Mouse (Mus musculus): ENCODE data around the gene Gal3st2. TPM values are rescaled to one million over a fixed set of nuclear protein-coding genes. Genes with fewer than 3 reads are reported as not detected.
A peak's percentile ranks its signal among the peaks of the same experiment; 100 is the strongest.
"Not testable (repeated sequence)": the region's sequence is repeated elsewhere in the genome, so short reads cannot be mapped to it uniquely, and the experiment has no call there.

Gal3st2 gene
- total and polyA plus RNA-seq, 2 experiments from 2014 or later = not detected

- H3K27me3 ChIP-seq (ENCODE audit: control insufficient read depth, insufficient read depth, low read length); H3K9ac ChIP-seq (replicated peaks; ENCODE audit: low read depth, low read length); H3K4me1 ChIP-seq (ENCODE audit: control insufficient read depth, insufficient read depth); H3K4me3 ChIP-seq (ENCODE audit: low read depth, low read length); H3K27ac ChIP-seq (ENCODE audit: low read depth); H3K4me2 ChIP-seq (ENCODE audit: low read depth, low read length); DNase-seq (ENCODE audit: low spot score); H3K36me3 ChIP-seq (replicated peaks; ENCODE audit: control insufficient read depth, insufficient read depth, low read length); H3K9me3 ChIP-seq (replicated peaks; ENCODE audit: control insufficient read depth, low read length): not testable (repeated sequence)
- WGBS = 11% methylated on average over 1 of the region's 5 CpGs
- ATAC-seq (ENCODE audit: insufficient read depth, low read depth) = 0 out of 2 replicates have a peak, but pooled peaks have one; percentile 37
Measured at GRCm38 (mm10) chr1:93901291-93901690, 40.2 kb downstream of the Gal3st2 start.

DNA sequence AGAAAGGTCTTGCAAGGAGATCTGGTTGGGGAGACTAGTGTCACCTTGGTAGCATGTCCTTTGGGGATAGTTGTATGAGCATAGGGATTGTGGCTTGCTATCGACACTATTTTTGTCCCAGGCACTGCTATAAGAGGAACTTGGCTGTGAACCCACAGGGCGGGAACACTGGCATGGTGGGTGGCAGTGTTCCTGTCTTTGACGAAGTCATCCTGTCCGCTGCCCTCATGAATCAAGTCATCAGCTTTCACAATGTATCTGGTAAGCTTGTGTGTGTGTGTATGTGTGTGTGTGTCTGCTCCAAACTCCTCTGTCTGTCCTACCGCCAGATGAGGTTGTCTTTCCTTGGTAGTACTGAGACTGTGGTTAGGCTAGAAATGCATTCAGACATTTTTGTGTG lies 45.6 kb downstream of the Gal3st2 start:
- H3K4me3 ChIP-seq (ENCODE audit: low read depth, low read length); H3K4me1 ChIP-seq (ENCODE audit: control insufficient read depth, insufficient read depth); H3K4me2 ChIP-seq (ENCODE audit: low read depth, low read length); H3K9ac ChIP-seq (replicated peaks; ENCODE audit: low read depth, low read length); H3K27me3 ChIP-seq (ENCODE audit: control insufficient read depth, insufficient read depth, low read length); H3K27ac ChIP-seq (ENCODE audit: low read depth); H3K9me3 ChIP-seq (replicated peaks; ENCODE audit: control insufficient read depth, low read length); H3K36me3 ChIP-seq (replicated peaks; ENCODE audit: control insufficient read depth, insufficient read depth, low read length); DNase-seq (ENCODE audit: low spot score): not testable (repeated sequence)
- peak; percentile 79 for ATAC-seq (ENCODE audit: insufficient read depth, low read depth)
- WGBS = 35% methylated on average over 2 of the region's 5 CpGs

- H3K27ac ChIP-seq (ENCODE audit: low read depth); ATAC-seq (ENCODE audit: insufficient read depth, low read depth); H3K9ac ChIP-seq (replicated peaks; ENCODE audit: low read depth, low read length); H3K27me3 ChIP-seq (ENCODE audit: control insufficient read depth, insufficient read depth, low read length); H3K4me3 ChIP-seq (ENCODE audit: low read depth, low read length); H3K9me3 ChIP-seq (replicated peaks; ENCODE audit: control insufficient read depth, low read length); H3K4me1 ChIP-seq (ENCODE audit: control insufficient read depth, insufficient read depth); H3K36me3 ChIP-seq (replicated peaks; ENCODE audit: control insufficient read depth, insufficient read depth, low read length); DNase-seq (ENCODE audit: low spot score); H3K4me2 ChIP-seq (ENCODE audit: low read depth, low read length): not testable (repeated sequence)
- WGBS = no CpG with 5 or more reads among the region's 11 CpGs
Measured at GRCm38 (mm10) chr1:93908977-93909586, 48.0 kb downstream of the Gal3st2 start.

- H3K9me3 ChIP-seq (replicated peaks; ENCODE audit: control insufficient read depth, low read length); H3K4me2 ChIP-seq (ENCODE audit: low read depth, low read length); H3K9ac ChIP-seq (replicated peaks; ENCODE audit: low read depth, low read length); H3K36me3 ChIP-seq (replicated peaks; ENCODE audit: control insufficient read depth, insufficient read depth, low read length); H3K4me1 ChIP-seq (ENCODE audit: control insufficient read depth, insufficient read depth); H3K27me3 ChIP-seq (ENCODE audit: control insufficient read depth, insufficient read depth, low read length); H3K27ac ChIP-seq (ENCODE audit: low read depth); DNase-seq (ENCODE audit: low spot score); H3K4me3 ChIP-seq (ENCODE audit: low read depth, low read length): not testable (repeated sequence)
- peak; percentile 46; the same call in 1 of the 2 replicates for ATAC-seq (ENCODE audit: insufficient read depth, low read depth)
- no CpG with 5 or more reads among the region's 2 CpGs for WGBS
Measured at GRCm38 (mm10) chr1:93911877-93912276, 50.8 kb downstream of the Gal3st2 start.

DNA sequence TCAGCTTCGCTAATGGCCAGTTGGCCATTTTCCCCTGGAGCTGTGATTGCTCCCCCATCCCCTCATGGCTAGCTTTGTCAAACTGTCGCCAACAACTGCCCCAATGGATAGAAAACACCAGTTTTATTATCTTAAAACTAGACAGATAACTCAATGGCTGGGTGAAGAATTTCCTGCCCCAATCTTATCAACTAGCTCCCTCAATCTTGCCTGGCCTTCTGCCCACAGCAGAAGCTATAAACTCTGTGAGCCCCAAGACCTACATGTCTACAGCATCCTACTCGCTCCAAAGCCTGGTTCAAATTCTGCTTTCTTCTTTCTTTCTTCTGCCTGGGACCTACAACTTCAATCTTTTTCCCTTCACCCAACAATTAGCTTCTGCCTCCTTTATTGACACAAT lies 56.1 kb downstream of the Gal3st2 start:
- not testable (repeated sequence) for ATAC-seq (ENCODE audit: insufficient read depth, low read depth); H3K4me1 ChIP-seq (ENCODE audit: control insufficient read depth, insufficient read depth); H3K4me3 ChIP-seq (ENCODE audit: low read depth, low read length); H3K4me2 ChIP-seq (ENCODE audit: low read depth, low read length); H3K9ac ChIP-seq (replicated peaks; ENCODE audit: low read depth, low read length); H3K27me3 ChIP-seq (ENCODE audit: control insufficient read depth, insufficient read depth, low read length); H3K9me3 ChIP-seq (replicated peaks; ENCODE audit: control insufficient read depth, low read length); H3K36me3 ChIP-seq (replicated peaks; ENCODE audit: control insufficient read depth, insufficient read depth, low read length); DNase-seq (ENCODE audit: low spot score); H3K27ac ChIP-seq (ENCODE audit: low read depth)
- WGBS = 56% methylated on average over 3 of the region's 3 CpGs

DNA sequence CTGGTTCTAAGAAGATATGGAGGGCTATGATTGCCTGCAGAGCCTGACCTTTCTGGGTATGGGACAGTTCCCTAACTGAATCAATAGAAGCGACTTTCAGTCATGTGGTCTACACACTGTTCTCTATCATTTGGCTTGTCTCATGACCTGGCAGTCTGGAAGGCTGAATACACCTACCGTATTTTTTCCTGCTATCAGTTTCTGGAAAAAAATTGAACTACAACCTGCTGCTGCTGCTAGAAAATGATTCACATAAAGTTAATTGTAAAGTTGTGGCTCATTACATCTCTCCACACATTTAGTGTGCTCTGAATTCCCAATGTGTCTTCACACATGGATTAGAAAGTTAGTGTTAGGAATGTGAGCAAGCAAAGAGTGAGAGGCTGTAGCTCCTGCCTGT lies 56.9 kb downstream of the Gal3st2 start, which contains the start of gene Gal3st2b:
TSS of gene Gal3st2b (plus strand) at position 301 of the 400 bp plus-strand sequence.
- 65% methylated on average over 2 of the region's 2 CpGs for WGBS
- not testable (repeated sequence) for H3K36me3 ChIP-seq (replicated peaks; ENCODE audit: control insufficient read depth, insufficient read depth, low read length); H3K4me1 ChIP-seq (ENCODE audit: control insufficient read depth, insufficient read depth); H3K27me3 ChIP-seq (ENCODE audit: control insufficient read depth, insufficient read depth, low read length); H3K4me2 ChIP-seq (ENCODE audit: low read depth, low read length); H3K9me3 ChIP-seq (replicated peaks; ENCODE audit: control insufficient read depth, low read length); H3K9ac ChIP-seq (replicated peaks; ENCODE audit: low read depth, low read length); H3K4me3 ChIP-seq (ENCODE audit: low read depth, low read length); DNase-seq (ENCODE audit: low spot score); ATAC-seq (ENCODE audit: insufficient read depth, low read depth); H3K27ac ChIP-seq (ENCODE audit: low read depth)

DNA sequence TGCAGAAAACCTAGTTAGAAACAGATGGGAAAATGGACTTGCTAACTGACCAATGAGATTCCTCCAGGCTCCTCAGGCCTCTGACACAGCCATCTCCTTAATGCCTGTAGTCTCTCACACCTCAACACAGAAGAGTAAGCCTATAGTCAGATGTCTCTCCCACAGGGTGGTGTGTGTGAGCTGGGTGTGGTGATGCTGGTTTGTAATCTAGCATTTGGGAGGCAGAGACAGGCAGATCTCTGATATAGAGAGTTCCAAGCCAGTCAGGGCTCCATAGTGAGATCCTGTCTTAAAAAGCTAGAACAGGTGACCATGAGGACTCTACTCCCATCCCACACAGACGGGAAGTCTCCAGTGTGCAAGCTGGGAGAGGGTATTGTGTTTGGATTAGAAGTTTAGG lies 57.7 kb downstream of the Gal3st2 start:
- H3K27me3 ChIP-seq (ENCODE audit: control insufficient read depth, insufficient read depth, low read length); H3K4me1 ChIP-seq (ENCODE audit: control insufficient read depth, insufficient read depth); DNase-seq (ENCODE audit: low spot score); ATAC-seq (ENCODE audit: insufficient read depth, low read depth); H3K27ac ChIP-seq (ENCODE audit: low read depth); H3K4me2 ChIP-seq (ENCODE audit: low read depth, low read length); H3K36me3 ChIP-seq (replicated peaks; ENCODE audit: control insufficient read depth, insufficient read depth, low read length); H3K9me3 ChIP-seq (replicated peaks; ENCODE audit: control insufficient read depth, low read length); H3K4me3 ChIP-seq (ENCODE audit: low read depth, low read length); H3K9ac ChIP-seq (replicated peaks; ENCODE audit: low read depth, low read length): not testable (repeated sequence)
- WGBS = 67% methylated on average over 1 of the region's 1 CpGs

DNA sequence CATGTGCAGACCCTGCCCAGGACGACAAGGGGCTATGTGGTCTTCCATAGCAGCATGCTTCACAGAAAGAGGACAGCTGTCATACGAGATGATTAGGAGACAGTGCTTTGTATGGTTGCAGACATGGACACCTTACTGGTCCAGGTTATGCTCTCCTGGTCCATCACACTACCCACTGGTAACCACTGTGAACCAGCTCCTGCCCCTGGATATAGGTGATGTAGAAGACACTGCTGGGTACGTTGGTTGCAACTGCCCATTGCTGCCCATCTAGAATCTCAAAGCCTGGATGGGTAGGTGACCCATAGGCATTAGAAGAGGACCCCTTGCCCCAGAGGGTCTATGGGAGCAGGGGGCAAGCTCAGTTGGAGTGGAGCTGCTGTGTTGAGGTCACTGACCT lies 58.2 kb downstream of the Gal3st2 start:
- H3K4me3 ChIP-seq (ENCODE audit: low read depth, low read length) = not testable (repeated sequence)

DNA sequence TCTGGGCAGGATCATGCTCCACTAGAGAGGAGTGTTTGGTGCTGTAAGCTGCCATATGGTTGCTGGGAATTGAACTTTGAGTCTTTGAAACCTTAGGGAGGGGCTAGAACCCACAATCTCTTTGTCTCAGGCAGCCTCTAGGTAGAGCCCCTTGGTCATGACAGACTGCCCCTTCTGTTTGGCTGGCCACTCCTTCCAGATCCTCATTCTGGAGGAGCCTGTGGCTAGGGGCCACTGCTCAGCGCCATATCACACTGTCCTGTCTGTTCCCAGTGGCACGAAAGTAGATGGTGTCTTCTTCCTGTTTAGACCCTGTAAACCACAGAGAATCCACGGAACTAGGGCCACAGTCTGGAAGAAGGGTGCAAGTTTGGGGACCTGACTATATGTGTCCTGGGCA lies 61.5 kb downstream of the Gal3st2 start:
- DNase-seq (ENCODE audit: low spot score); H3K9ac ChIP-seq (replicated peaks; ENCODE audit: low read depth, low read length); H3K4me3 ChIP-seq (ENCODE audit: low read depth, low read length); H3K36me3 ChIP-seq (replicated peaks; ENCODE audit: control insufficient read depth, insufficient read depth, low read length); H3K27me3 ChIP-seq (ENCODE audit: control insufficient read depth, insufficient read depth, low read length); H3K9me3 ChIP-seq (replicated peaks; ENCODE audit: control insufficient read depth, low read length); H3K27ac ChIP-seq (ENCODE audit: low read depth); H3K4me1 ChIP-seq (ENCODE audit: control insufficient read depth, insufficient read depth); H3K4me2 ChIP-seq (ENCODE audit: low read depth, low read length); ATAC-seq (ENCODE audit: insufficient read depth, low read depth): not testable (repeated sequence)
- 73% methylated on average over 3 of the region's 3 CpGs for WGBS

More for the DNA sequence above, 58.2 kb downstream of the Gal3st2 start:
- not testable (repeated sequence) for H3K36me3 ChIP-seq (replicated peaks; ENCODE audit: control insufficient read depth, insufficient read depth, low read length); H3K9me3 ChIP-seq (replicated peaks; ENCODE audit: control insufficient read depth, low read length); H3K27ac ChIP-seq (ENCODE audit: low read depth); H3K4me2 ChIP-seq (ENCODE audit: low read depth, low read length); H3K27me3 ChIP-seq (ENCODE audit: control insufficient read depth, insufficient read depth, low read length); H3K4me1 ChIP-seq (ENCODE audit: control insufficient read depth, insufficient read depth); H3K9ac ChIP-seq (replicated peaks; ENCODE audit: low read depth, low read length); ATAC-seq (ENCODE audit: insufficient read depth, low read depth); DNase-seq (ENCODE audit: low spot score)
- 82% methylated on average over 3 of the region's 3 CpGs for WGBS
